ENCODE assay signal across 26 mouse cellular contexts in the genomic region with DNA sequence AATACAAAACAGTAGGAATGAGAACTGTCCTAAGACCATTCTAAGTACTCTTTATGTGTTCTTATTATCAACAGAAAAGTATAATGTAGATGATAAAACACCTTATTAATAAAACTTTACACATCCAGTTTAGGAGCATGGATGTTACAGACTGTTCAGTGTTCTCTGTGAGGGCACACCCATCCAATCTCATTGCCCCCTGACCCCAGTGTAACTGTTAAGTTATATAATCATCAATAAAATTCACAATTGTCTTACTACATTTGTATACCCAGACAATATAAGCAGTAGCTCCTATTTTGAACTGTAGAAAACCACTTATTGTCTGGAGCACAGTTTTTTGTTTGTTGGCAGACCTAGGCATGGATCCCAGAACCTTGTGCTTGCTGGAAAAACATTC. TPM values are rescaled to one million over a fixed set of nuclear protein-coding genes. Genes with fewer than 3 reads are reported as not detected.
DNase-seq lines count a peak whose midpoint lies in the region; ATAC-seq and TF ChIP-seq lines count a peak whose summit lies in the region.
"Had no signal": no experiment of that assay in that cellular context is flagged by ENCODE, and none has a peak within 500 bp of the region (broad histone marks: within the 10 kb centered on the region; RNA-seq: fewer than 3 reads in every experiment).

No protein-coding gene starts in this region.

- H3K27ac ChIP-seq in heart, embryonic 11.5 days (ENCODE audit: low read depth, low read length), result peak overlapping the region; percentile 77
- H3K27ac ChIP-seq in heart, embryonic 16.5 days (ENCODE audit: low read length), result peak overlapping the region; percentile 17
- peak overlapping the region; percentile 30 for H3K27ac ChIP-seq in intestine, postnatal 0 days (ENCODE audit: low read depth, low read length)
- H3K27ac ChIP-seq in left cerebral cortex, adult 2 months, result no peak overlapping the region
- H3K27ac ChIP-seq: embryonic facial prominence, embryonic 15.5 days; forebrain, embryonic 13.5 days; hindbrain, embryonic 13.5 days; kidney, embryonic 15.5 days; layer of hippocampus, adult 2 months; limb, embryonic 15.5 days; liver, embryonic 13.5 days; midbrain, embryonic 12.5 days; neural tube, embryonic 12.5 days had no signal

- no peaks in the 10 kb centered on the region for H3K9me3 ChIP-seq in heart, embryonic 11.5 days (replicated peaks; ENCODE audit: control insufficient read depth, low read length)
- no peaks in the 10 kb centered on the region for H3K9me3 ChIP-seq in heart, embryonic 16.5 days (replicated peaks; ENCODE audit: control insufficient read depth, low read length)
- H3K9me3 ChIP-seq in intestine, postnatal 0 days (ENCODE audit: control insufficient read depth), result no peaks in the 10 kb centered on the region
- H3K9me3 ChIP-seq: embryonic facial prominence, embryonic 15.5 days; forebrain, embryonic 13.5 days; hindbrain, embryonic 13.5 days; kidney, embryonic 15.5 days; limb, embryonic 15.5 days; liver, embryonic 13.5 days; megakaryocyte, embryonic 14.5 days; midbrain, embryonic 12.5 days; neural tube, embryonic 12.5 days had no signal

- H3K27me3 ChIP-seq in heart, embryonic 11.5 days (ENCODE audit: control insufficient read depth, insufficient read depth, low read length), result no peaks in the 10 kb centered on the region
- no peaks in the 10 kb centered on the region for H3K27me3 ChIP-seq in heart, embryonic 16.5 days (ENCODE audit: control insufficient read depth, insufficient read depth, low read length)
- H3K27me3 ChIP-seq in intestine, postnatal 0 days (replicated peaks; ENCODE audit: control insufficient read depth, insufficient read depth, low read length), result no peaks in the 10 kb centered on the region
- H3K27me3 ChIP-seq: embryonic facial prominence, embryonic 15.5 days; forebrain, embryonic 13.5 days; hindbrain, embryonic 13.5 days; kidney, embryonic 15.5 days; limb, embryonic 15.5 days; liver, embryonic 13.5 days; megakaryocyte, embryonic 14.5 days; midbrain, embryonic 12.5 days; neural tube, embryonic 12.5 days had no signal

- H3K4me2 ChIP-seq in heart, embryonic 11.5 days, result no peak overlapping the region
- no peak overlapping the region for H3K4me2 ChIP-seq in heart, embryonic 16.5 days (ENCODE audit: low read depth, low read length)
- H3K4me2 ChIP-seq in intestine, postnatal 0 days (replicated peaks; ENCODE audit: low read depth), result no peak overlapping the region
- H3K4me2 ChIP-seq: embryonic facial prominence, embryonic 15.5 days; forebrain, embryonic 13.5 days; hindbrain, embryonic 13.5 days; kidney, embryonic 15.5 days; limb, embryonic 15.5 days; liver, embryonic 13.5 days; midbrain, embryonic 12.5 days; neural tube, embryonic 12.5 days had no signal

- no peak for TF ChIP-seq CTCF in intestine, postnatal 0 days (IDR thresholded peaks at IDR 0.05; ENCODE audit: low read depth)
- no peak for TF ChIP-seq CTCF in left cerebral cortex, adult 2 months (IDR thresholded peaks at IDR 0.05)

- H3K36me3 ChIP-seq in heart, embryonic 11.5 days (ENCODE audit: control insufficient read depth, insufficient read depth, low read length), result peaks cover 20% of the 10 kb centered on the region
- H3K36me3 ChIP-seq in heart, embryonic 16.5 days (ENCODE audit: control insufficient read depth, insufficient read depth), result peaks cover 35% of the 10 kb centered on the region
- H3K36me3 ChIP-seq in intestine, postnatal 0 days (ENCODE audit: control insufficient read depth, insufficient read depth), result peaks cover 7% of the 10 kb centered on the region
- H3K36me3 ChIP-seq: embryonic facial prominence, embryonic 15.5 days; hindbrain, embryonic 13.5 days; limb, embryonic 15.5 days; midbrain, embryonic 12.5 days; neural tube, embryonic 12.5 days had no signal

- peaks cover 36% of the 10 kb centered on the region for H3K4me1 ChIP-seq in heart, embryonic 11.5 days (ENCODE audit: control insufficient read depth, insufficient read depth, low read length)
- H3K4me1 ChIP-seq in heart, embryonic 16.5 days (ENCODE audit: control insufficient read depth, insufficient read depth, low read length), result peaks cover 49% of the 10 kb centered on the region
- no peaks in the 10 kb centered on the region for H3K4me1 ChIP-seq in intestine, postnatal 0 days (replicated peaks; ENCODE audit: control insufficient read depth, insufficient read depth, low read length)
- H3K4me1 ChIP-seq: embryonic facial prominence, embryonic 15.5 days; hindbrain, embryonic 13.5 days; kidney, embryonic 15.5 days; limb, embryonic 15.5 days; neural tube, embryonic 12.5 days had no signal

- ATAC-seq in heart, embryonic 11.5 days (replicated peaks; ENCODE audit: insufficient number of reproducible peaks, low FRiP score, low TSS enrichment), result no peak
- ATAC-seq in heart, embryonic 16.5 days (replicated peaks; ENCODE audit: extremely low read depth, insufficient read depth, low FRiP score), result no peak
- peak; percentile 74 for ATAC-seq in intestine, postnatal 0 days
- ATAC-seq: forebrain, embryonic 13.5 days; lung, postnatal 0 days had no signal

- H3K9ac ChIP-seq in heart, embryonic 11.5 days (ENCODE audit: low read depth, low read length), result peak overlapping the region; percentile 34; the same call in 1 of the 2 replicates
- no peak overlapping the region for H3K9ac ChIP-seq in heart, embryonic 16.5 days (ENCODE audit: low read length)
- H3K9ac ChIP-seq in intestine, postnatal 0 days (ENCODE audit: low read depth, low read length), result no peak overlapping the region
- H3K9ac ChIP-seq: embryonic facial prominence, embryonic 15.5 days; forebrain, embryonic 13.5 days; hindbrain, embryonic 13.5 days; kidney, embryonic 15.5 days; limb, embryonic 15.5 days; liver, embryonic 13.5 days; midbrain, embryonic 12.5 days; neural tube, embryonic 12.5 days had no signal

- no peak for DNase-seq in heart, postnatal 14 days
- no peak for DNase-seq in heart, postnatal 36 days
- DNase-seq in left cerebral cortex, adult 2 months (ENCODE audit: extremely low spot score in 1 of 2, low spot score in 2 of 2), result no peak
- DNase-seq in adrenal gland, adult 8-10 months, result no peak
- DNase-seq: adrenal gland, postnatal 25 days; cerebellum, adult 18-20 months; cerebellum, postnatal 14 days; gastrocnemius, postnatal 14 days; kidney, adult 18-20 months; kidney, postnatal 25 days; liver, embryonic 13.5 days; lung, adult 18-20 months had no signal

- no peak overlapping the region for H3K4me3 ChIP-seq in heart, embryonic 11.5 days (ENCODE audit: low read depth, low read length)
- no peak overlapping the region for H3K4me3 ChIP-seq in heart, embryonic 16.5 days (ENCODE audit: low read length)
- no peak overlapping the region for H3K4me3 ChIP-seq in intestine, postnatal 0 days (ENCODE audit: low read depth, low read length)
- no peak overlapping the region for H3K4me3 ChIP-seq in left cerebral cortex, adult 2 months
- H3K4me3 ChIP-seq: embryonic facial prominence, embryonic 15.5 days; forebrain, embryonic 13.5 days; hindbrain, embryonic 13.5 days; kidney, embryonic 15.5 days; layer of hippocampus, adult 2 months; limb, embryonic 15.5 days; liver, embryonic 13.5 days; megakaryocyte, embryonic 14.5 days; midbrain, embryonic 12.5 days; myocyte; neural tube, embryonic 12.5 days had no signal

- intact Hi-C loops in heart, postnatal 14 days (cut with DNase I), result no loop called here
- intact Hi-C loops in heart, postnatal 36 days (cut with DNase I), result no loop called here
- intact Hi-C loops in left cerebral cortex, adult 2 months (cut with DNase I), result no loop called here

RNA-seq across cellular contexts. Expression of a gene that starts 13.9 kb away (rescaled TPM):
- 797 and 836 TPM in 2 replicates for polyA plus RNA-seq in heart, embryonic 11.5 days (2014; fragmentation: Nextera tagmentation; extraction: Ambion mirVana)
- total RNA-seq in heart, postnatal 14 days (2021), result 100 to 1,000 TPM; 135 to 136 TPM
- 457 and 496 TPM in 2 replicates for polyA plus RNA-seq in heart, embryonic 16.5 days (2015; fragmentation: Nextera tagmentation; extraction: Ambion mirVana)
- total RNA-seq in heart, postnatal 36 days (2021), result 100 to 1,000 TPM; 151 to 158 TPM
- polyA plus RNA-seq in intestine, postnatal 0 days (2015; fragmentation: Nextera tagmentation; extraction: Ambion mirVana), result 42.4 and 45.3 TPM in 2 replicates
- 10 to 100 TPM; 28.8 to 29.0 TPM for total RNA-seq in left cerebral cortex, adult 2 months (2021)
- 100 to 1,000 TPM in 2 of 4 experiments, 10 to 100 TPM in 2; 75.7 to 133 (median 94.3) TPM for total RNA-seq in adrenal gland, adult 8-10 months (2022)
